Mouse (Mus musculus): ENCODE measurements at regions not wholly inside any gene's neighbourhood (a gene's known extent, or its start where the extent isn't known, plus 50 kb on each side); places are given as distances from the start of the nearest gene placed in this dataset.

- no peak for DNase-seq (ENCODE audit: low read depth, low spot score)
Measured at GRCm38 (mm10) chr14:55301996-55302395, 80.2 kb downstream of the Dhrs2 start.

- no peak for DNase-seq (ENCODE audit: low read depth, low spot score)
Measured at GRCm38 (mm10) chr14:55313615-55314014, 91.8 kb downstream of the Dhrs2 start.

- DNase-seq (ENCODE audit: low read depth, low spot score): no peak
Measured at GRCm38 (mm10) chr14:55323897-55324296, 102.1 kb downstream of the Dhrs2 start.

- DNase-seq (ENCODE audit: low read depth, low spot score): no peak
Measured at GRCm38 (mm10) chr14:55324335-55324734, 102.5 kb downstream of the Dhrs2 start.

GRCm38 (mm10) chr14:55333812-55334211 lies 112.0 kb downstream of the Dhrs2 start:
- no peak for DNase-seq (ENCODE audit: low read depth, low spot score)

GRCm38 (mm10) chr14:55334305-55334704 lies 112.5 kb downstream of the Dhrs2 start:
- DNase-seq (ENCODE audit: low read depth, low spot score): no peak

GRCm38 (mm10) chr14:55335586-55335985 lies 113.8 kb downstream of the Dhrs2 start:
- DNase-seq (ENCODE audit: low read depth, low spot score): no peak

- no peak for DNase-seq (ENCODE audit: low read depth, low spot score)
Measured at GRCm38 (mm10) chr14:55336451-55337195, 114.8 kb downstream of the Dhrs2 start.

- DNase-seq (ENCODE audit: low read depth, low spot score): no peak
Measured at GRCm38 (mm10) chr14:55338010-55338409, 116.2 kb downstream of the Dhrs2 start.

GRCm38 (mm10) chr14:55338500-55338899 lies 116.7 kb downstream of the Dhrs2 start:
- DNase-seq (ENCODE audit: low read depth, low spot score): no peak

- no peak for DNase-seq (ENCODE audit: low read depth, low spot score)
Measured at GRCm38 (mm10) chr14:55339036-55339614, 117.3 kb downstream of the Dhrs2 start.

GRCm38 (mm10) chr14:55343341-55343740 lies 121.5 kb downstream of the Dhrs2 start:
- DNase-seq (ENCODE audit: low read depth, low spot score): no peak

GRCm38 (mm10) chr14:55343914-55344313 lies 122.1 kb downstream of the Dhrs2 start:
- no peak for DNase-seq (ENCODE audit: low read depth, low spot score)

GRCm38 (mm10) chr14:55345091-55345490 lies 123.3 kb downstream of the Dhrs2 start:
- DNase-seq (ENCODE audit: low read depth, low spot score): no peak

GRCm38 (mm10) chr14:55348098-55348497 lies 126.3 kb downstream of the Dhrs2 start:
- no peak for DNase-seq (ENCODE audit: low read depth, low spot score)

- no peak for DNase-seq (ENCODE audit: low read depth, low spot score)
Measured at GRCm38 (mm10) chr14:55357258-55357657, 121.3 kb upstream of the Dhrs4 start.

GRCm38 (mm10) chr14:55358429-55358828 lies 120.1 kb upstream of the Dhrs4 start:
- no peak for DNase-seq (ENCODE audit: low read depth, low spot score)

- no peak for DNase-seq (ENCODE audit: low read depth, low spot score)
Measured at GRCm38 (mm10) chr14:55362316-55362715, 116.2 kb upstream of the Dhrs4 start.

- no peak for DNase-seq (ENCODE audit: low read depth, low spot score)
Measured at GRCm38 (mm10) chr14:55362757-55363156, 115.8 kb upstream of the Dhrs4 start.

- DNase-seq (ENCODE audit: low read depth, low spot score): no peak
Measured at GRCm38 (mm10) chr14:55370384-55370783, 108.2 kb upstream of the Dhrs4 start.

- no peak for DNase-seq (ENCODE audit: low read depth, low spot score)
Measured at GRCm38 (mm10) chr14:55372960-55373359, 105.6 kb upstream of the Dhrs4 start.

- DNase-seq (ENCODE audit: low read depth, low spot score): no peak
Measured at GRCm38 (mm10) chr14:55386773-55387172, 91.8 kb upstream of the Dhrs4 start.

- no peak for DNase-seq (ENCODE audit: low read depth, low spot score)
Measured at GRCm38 (mm10) chr14:55387378-55387777, 91.2 kb upstream of the Dhrs4 start.
